Mouse (Mus musculus) retina, postnatal 7 days (tissue): Measurements from ENCODE around the gene Hapln4.
A peak's percentile ranks its signal among the peaks of the same experiment; 100 is the strongest.
"Not testable (repeated sequence)": the region's sequence is repeated elsewhere in the genome, so short reads cannot be mapped to it uniquely, and the experiment has no call there.

Experiments used
- DNase-seq: peaks from one replicate; pipeline ENCODE4 v3.0.0-alpha.2; 2012; ENCODE audit warnings: low read depth, low spot score

The Hapln4 gene

GRCm38 (mm10) chr8:70083285-70083684 is at the start of gene Hapln4:
Hapln4 (plus strand) TSS chr8:70083457.
- DNase-seq, result peak; percentile 32

DNA sequence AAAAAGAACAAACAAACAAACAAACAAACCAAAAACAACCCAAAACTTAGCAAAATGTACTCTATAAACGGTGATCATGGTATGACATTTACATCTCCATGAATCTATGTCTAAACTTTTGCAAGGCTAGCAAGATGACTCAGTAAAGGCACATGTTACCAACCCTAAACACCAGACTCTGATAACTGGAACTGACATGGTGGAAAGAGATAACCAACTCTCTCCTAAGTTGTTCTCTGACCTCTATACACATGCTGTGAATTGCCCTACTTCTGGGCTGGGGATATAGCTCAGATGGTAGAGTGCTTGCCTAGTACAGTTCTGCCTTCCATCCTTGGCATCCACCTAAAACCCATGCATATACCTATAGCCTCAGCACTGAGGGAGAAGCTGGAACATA is 45.3 kb upstream of the Hapln4 start:
- DNase-seq, result no peak

DNA sequence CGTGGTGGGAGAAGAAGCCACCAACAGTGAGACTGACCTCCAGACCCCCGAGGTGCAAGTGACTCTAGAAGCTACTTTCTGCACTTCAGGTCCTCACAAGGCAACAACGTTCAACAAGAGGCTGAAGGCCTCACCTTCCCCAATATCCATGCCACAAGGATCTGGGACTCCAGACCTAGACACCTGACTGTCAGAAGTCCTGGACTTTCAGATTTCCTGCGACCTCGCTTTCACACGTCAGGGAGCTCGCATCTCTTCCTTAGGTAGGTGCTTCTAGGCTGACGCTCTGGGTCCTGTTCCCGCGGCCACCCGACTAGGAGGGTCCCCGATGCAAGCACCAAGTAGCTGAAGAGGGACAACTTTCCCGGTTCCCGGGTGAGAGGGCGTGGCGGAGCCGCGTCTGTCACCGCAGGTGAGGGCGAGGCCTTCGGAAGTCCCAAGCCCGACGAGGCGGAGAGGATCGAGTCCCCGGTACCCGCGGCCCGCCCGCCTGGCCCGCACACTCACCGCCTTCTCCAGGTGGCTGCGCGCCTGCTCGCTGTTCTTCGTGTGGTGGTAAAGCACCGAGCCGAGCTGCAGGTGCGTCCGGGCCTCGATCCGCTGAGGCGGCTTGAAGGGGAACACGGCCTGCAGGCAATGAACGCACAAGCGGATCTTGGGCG is 41.2 kb upstream of the Hapln4 start:
- peak; percentile 16 for DNase-seq

DNA sequence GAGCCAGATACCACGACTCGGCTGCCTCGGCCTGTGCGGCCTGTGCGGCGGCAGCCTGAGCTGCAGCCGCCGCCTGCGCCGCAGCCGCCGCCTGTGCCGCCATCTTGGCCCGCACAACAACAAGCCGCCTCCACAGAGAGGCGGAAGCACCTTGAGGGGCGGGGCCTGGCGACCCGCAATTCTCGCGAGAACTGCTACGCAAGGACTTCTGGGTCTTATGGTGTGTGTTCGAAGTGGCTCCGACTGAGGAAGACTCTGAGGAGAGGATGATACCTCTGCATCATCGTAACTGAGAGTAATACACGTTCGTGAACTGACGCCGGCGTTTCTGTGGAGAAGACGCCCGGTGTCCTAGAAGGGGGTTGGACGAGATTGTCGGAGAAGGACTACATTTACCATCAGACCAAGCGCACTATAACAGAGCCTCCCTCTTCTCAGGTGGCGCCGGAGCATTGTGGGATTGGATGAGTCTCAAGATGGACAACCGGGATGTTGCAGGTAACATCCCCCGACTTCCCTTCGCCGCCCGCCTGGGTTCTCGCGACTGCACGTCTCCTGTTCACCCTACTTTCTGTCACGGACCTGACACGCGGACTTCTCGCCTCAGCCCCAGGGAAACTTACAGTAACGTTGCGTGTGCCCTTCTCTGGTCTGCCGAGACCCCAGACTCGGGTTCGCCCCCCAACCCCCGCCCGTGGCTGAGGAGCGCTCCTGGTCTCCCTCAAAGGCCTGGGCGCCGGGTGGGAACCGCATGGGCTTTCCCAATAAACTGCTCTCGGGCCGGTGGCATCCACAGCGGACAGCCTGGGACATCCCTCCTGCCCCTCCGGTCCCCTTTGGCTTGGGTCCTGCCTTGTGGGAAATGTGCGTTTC is 40.4 kb upstream of the Hapln4 start, which contains the start of the genes Mau2 and Sugp1:
Gene Mau2, minus strand, starts transcription at position 152 of the 873 bp plus-strand sequence.
Gene Sugp1, plus strand, starts transcription at position 231 of the 873 bp plus-strand sequence.
- DNase-seq, result peak; percentile 92

- no peak for DNase-seq
Measured at GRCm38 (mm10) chr8:70043996-70044395, 39.3 kb upstream of the Hapln4 start.

- no peak for DNase-seq
Measured at GRCm38 (mm10) chr8:70049662-70050061, 33.6 kb upstream of the Hapln4 start.

- not testable (repeated sequence) for DNase-seq
Measured at GRCm38 (mm10) chr8:70050434-70050833, 32.8 kb upstream of the Hapln4 start.

DNA sequence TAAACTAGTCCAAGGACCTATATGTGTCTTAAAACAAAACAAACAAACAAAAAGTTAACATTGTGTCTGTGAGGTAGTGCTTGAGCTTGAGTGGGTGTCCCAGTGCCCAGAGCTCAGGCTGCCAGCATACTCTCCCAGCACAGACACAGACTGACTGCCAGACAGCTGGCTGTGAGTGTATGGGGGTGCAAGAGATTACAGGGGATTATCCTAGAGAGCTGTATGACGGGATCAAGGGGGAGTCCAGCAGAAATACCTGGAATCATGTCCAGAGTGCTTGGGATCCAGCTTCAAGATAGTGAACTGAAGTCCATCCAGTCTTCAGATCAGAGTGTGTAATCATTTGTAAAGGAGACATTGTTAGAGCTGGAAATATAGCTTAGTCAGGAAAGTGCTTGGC is 25.5 kb upstream of the Hapln4 start:
- DNase-seq, result peak; percentile 62

- no peak for DNase-seq
Measured at GRCm38 (mm10) chr8:70071836-70072440, 11.3 kb upstream of the Hapln4 start.

GRCm38 (mm10) chr8:70072441-70073069 is 10.7 kb upstream of the Hapln4 start, which contains the start of gene Tm6sf2:
Tm6sf2 (plus strand) TSS chr8:70072924.
- DNase-seq, result no peak

- no peak for DNase-seq
Measured at GRCm38 (mm10) chr8:70073120-70073519, 10.1 kb upstream of the Hapln4 start.

DNA sequence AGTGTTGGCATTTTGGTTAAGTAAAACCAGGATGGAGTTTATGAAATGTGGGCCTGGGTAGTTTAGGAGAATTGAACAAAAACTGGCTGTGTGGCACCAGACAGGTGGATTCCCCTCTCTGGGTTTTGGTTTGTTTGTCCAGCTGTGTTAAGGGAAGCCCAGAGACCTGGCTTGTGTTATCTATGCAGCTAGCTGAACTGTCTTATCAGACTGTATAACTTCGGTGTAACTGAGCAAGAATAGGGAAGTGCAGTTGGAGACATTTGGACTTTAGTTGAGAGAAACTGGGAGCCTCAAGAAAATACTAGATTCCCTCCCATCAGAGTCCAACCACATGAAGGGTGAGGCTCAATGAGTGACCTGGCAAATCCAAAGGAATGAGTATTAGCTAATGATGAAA is 9.6 kb upstream of the Hapln4 start:
- no peak for DNase-seq

- no peak for DNase-seq
Measured at GRCm38 (mm10) chr8:70081976-70082375, 1.3 kb upstream of the Hapln4 start.

GRCm38 (mm10) chr8:70084191-70085065 is 1.2 kb downstream of the Hapln4 start:
- DNase-seq, result peak; percentile 28

- DNase-seq, result no peak
Measured at GRCm38 (mm10) chr8:70086151-70086550, 2.9 kb downstream of the Hapln4 start.

DNA sequence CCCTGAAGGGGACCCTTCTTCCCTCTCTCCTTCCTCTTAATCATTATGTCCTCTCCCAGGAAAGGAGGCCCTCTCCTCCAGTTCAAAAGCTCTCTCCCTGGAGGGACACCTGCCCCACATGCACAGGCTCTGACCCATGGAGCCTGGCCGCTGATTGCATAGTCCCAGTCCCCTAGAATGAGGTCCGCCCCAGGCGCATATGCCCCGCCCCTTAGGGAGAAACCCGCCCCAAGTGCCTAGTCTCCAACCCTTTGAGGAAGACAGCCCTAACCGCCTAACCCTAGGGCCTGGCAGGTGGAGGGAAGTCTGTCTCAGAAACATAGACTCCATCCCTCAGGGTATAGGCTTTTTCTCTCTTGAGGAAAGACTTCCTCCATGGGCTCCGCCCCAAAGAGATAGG is 4.0 kb downstream of the Hapln4 start:
- no peak for DNase-seq

GRCm38 (mm10) chr8:70087836-70088650 is 4.8 kb downstream of the Hapln4 start:
- DNase-seq, result peak; percentile 41

- no peak for DNase-seq
Measured at GRCm38 (mm10) chr8:70089296-70089960, 6.2 kb downstream of the Hapln4 start.

DNA sequence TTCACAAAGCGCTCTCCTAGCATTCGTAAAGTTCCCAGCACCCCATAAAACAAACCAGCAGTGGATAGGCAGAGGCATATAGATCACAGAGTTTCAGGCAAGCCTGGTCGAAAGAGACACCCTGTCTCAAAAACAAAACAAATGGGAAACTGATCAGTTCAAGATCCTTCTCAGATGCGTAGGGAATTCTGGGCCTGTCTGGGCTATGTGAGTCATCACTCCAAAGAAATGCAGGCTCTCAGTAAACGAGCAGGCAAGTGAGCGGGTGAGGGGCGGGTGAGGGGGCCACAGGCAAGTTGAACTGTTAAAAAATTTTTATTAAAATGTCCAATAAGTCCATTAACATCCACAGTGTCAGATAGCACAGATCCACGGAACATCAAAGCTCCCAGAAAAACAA is 9.5 kb downstream of the Hapln4 start:
- no peak for DNase-seq
